Mouse (Mus musculus) CH12.LX (cell line): ENCODE data around the gene Zfp189.

Source experiments
- CTCF ChIP-seq, 2 experiments: IDR thresholded peaks in 1 of 2; conservative IDR thresholded peaks in 1 of 2; 2 replicates each; pipeline ENCODE4 v1.5.1; 2011 to 2012; ENCODE audit warnings: low read depth in 2 of 2, low read length in 2 of 2, improper control_type of control experiment in 1 of 2, inconsistent platforms in 1 of 2, mild to moderate bottlenecking in 1 of 2, moderate library complexity in 1 of 2
- EP300 ChIP-seq: IDR thresholded peaks from 2 replicates; pipeline ENCODE4 v1.6.1; 2011; ENCODE audit warnings: low read length, improper control_type of control experiment
- JUN ChIP-seq: IDR thresholded peaks from 2 replicates; pipeline ENCODE4 v1.6.1; 2011; ENCODE audit warnings: low read depth, mild to moderate bottlenecking, low read length, improper control_type of control experiment, moderate library complexity; ENCODE audit not compliant: insufficient read depth
- MEF2A ChIP-seq: IDR thresholded peaks from 2 replicates; pipeline ENCODE4 v1.6.1; 2014; ENCODE audit warnings: low read depth, mild to moderate bottlenecking, inconsistent platforms, low read length, improper control_type of control experiment, borderline replicate concordance
- MYC ChIP-seq: IDR thresholded peaks from 2 replicates; pipeline ENCODE4 v1.6.1; 2011; ENCODE audit warnings: low read depth, mild to moderate bottlenecking, improper control_type of control experiment, low read length
- NRF1 ChIP-seq: IDR thresholded peaks from 2 replicates; pipeline ENCODE4 v1.6.1; 2014; ENCODE audit warnings: low read depth, mild to moderate bottlenecking, inconsistent platforms, low read length, improper control_type of control experiment, moderate library complexity
- POLR2AphosphoS2 ChIP-seq: IDR thresholded peaks from 2 replicates; pipeline ENCODE4 v1.6.1; 2011; ENCODE audit warnings: low read depth, low read length, improper control_type of control experiment
- SMC3 ChIP-seq: IDR thresholded peaks from 2 replicates; pipeline ENCODE4 v1.6.1; 2011; ENCODE audit warnings: low read depth, low read length, improper control_type of control experiment
- TCF12 ChIP-seq: IDR thresholded peaks from 2 replicates; pipeline ENCODE4 v1.6.1; 2014; ENCODE audit warnings: low read depth, mild to moderate bottlenecking, inconsistent platforms, low read length, improper control_type of control experiment
- USF1 ChIP-seq: IDR thresholded peaks from 2 replicates; pipeline ENCODE4 v1.6.1; 2014; ENCODE audit warnings: low read depth, mild to moderate bottlenecking, inconsistent platforms, low read length, improper control_type of control experiment
- USF2 ChIP-seq: conservative IDR thresholded peaks from 2 replicates; pipeline ENCODE4 v1.6.1; 2011; ENCODE audit warnings: low read depth, low read length, improper control_type of control experiment
- ZC3H11A ChIP-seq: IDR thresholded peaks from 2 replicates; pipeline ENCODE4 v1.6.1; 2012; ENCODE audit warnings: low read depth, mild to moderate bottlenecking, inconsistent platforms, low read length, improper control_type of control experiment

DNA sequence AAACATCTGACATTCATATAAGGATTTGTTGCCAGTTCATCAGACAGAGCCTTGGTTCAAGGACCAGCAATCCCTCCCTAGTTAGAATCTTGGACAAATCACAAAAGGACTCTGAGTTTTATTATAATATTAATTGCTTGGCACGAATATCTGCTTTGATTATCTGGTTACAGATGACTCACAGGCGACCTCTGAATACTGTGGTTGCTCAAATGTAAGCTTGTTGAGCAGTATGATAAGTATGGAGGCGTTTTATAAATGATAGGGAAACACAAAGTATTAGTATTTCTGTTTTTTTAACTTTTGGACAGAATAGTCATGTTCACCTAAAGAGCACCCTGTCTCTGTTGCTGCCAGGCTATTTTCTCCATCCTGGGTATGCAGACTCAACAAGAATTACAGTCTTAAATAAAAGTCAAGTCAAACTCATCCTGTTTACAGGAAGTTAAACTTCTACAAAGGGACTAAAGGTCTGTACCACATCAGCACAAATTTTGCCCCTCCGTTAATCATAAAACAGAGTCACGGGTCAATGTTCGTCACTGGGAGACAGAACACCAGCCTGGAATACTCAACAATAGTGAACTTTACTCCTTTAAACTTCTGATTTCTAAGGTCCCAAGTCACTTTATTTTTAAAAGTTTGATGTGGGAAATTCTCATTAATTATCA lies 26.0 kb downstream of the Zfp189 start:
- TF ChIP-seq MYC, result no peak
- TF ChIP-seq USF2, result no peak
- TF ChIP-seq TCF12, result no peak
- no peak for TF ChIP-seq CTCF (conservative IDR thresholded peaks at IDR 0.05 in 1 of 2, IDR thresholded peaks at IDR 0.05 in 1 of 2; ENCODE audit: low read depth in 2 of 2, low read length in 2 of 2)
- TF ChIP-seq SMC3, result no peak
- TF ChIP-seq JUN, result no peak
- no peak for TF ChIP-seq EP300
- no peak for TF ChIP-seq ZC3H11A
- no peak for TF ChIP-seq MEF2A
- TF ChIP-seq NRF1, result no peak
- TF ChIP-seq USF1, result no peak
- no peak for TF ChIP-seq POLR2AphosphoS2
